Mouse (Mus musculus) bone marrow macrophage, adult 2 months (primary cell): ENCODE data around the gene Vrk3.

ENCODE experiments used
- CTCF ChIP-seq: IDR thresholded peaks from 2 replicates; pipeline ENCODE4 v1.5.1; 2012; ENCODE audit warnings: low read depth, mild to moderate bottlenecking, low read length, moderate library complexity
- POLR2A ChIP-seq: IDR thresholded peaks from 2 replicates; pipeline ENCODE4 v1.6.1; 2012; ENCODE audit warnings: mild to moderate bottlenecking, low read depth, low read length, borderline replicate concordance

DNA sequence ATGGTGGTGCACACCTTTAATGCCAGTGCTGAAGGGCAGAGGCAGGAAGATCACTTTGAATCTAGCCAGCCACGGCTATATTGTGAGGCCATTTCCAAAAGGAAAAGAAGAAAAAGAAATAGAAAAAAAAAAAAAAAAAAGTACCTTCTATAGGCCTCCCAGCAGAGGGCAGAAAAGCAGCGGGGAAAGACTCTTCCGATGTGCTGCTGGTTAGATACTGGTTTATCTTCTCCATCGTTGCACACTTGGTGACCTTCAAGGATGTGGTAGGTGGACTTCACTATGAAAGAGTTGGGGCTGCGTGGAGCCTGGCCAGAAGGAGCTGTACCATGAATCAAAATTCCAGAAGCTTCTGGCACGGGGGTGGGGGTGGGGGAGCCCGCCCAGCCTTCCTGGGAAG, 23.9 kb upstream of the Vrk3 start:
- TF ChIP-seq CTCF (no peak; the same call in 1 of the 2 replicates), POLR2A (no peak)
